Mouse (Mus musculus) liver, embryonic 16.5 days (tissue): ENCODE data around the gene Smbd1. TPM values are rescaled to one million over a fixed set of nuclear protein-coding genes. Genes with fewer than 3 reads are reported as not detected.

Experiments used
- ATAC-seq: fragments of 200-750 bp; cut with Nextera tagmentation; 2 replicates; pipeline ENCODE4 v1.8.0; 2017; ENCODE audit warnings: low read depth, mild to moderate bottlenecking, moderate number of reproducible peaks, moderate library complexity
- H3K27ac ChIP-seq: fragments of 300-500 bp; sonication (generic); 2 replicates; pipeline ENCODE4 v1.5.1; 2014; ENCODE audit warnings: mild to moderate bottlenecking, low read length
- H3K27me3 ChIP-seq: fragments of 300-500 bp; sonication (generic); 2 replicates; pipeline ENCODE4 v1.6.1; 2014; ENCODE audit warnings: low read depth, low read length, mixed read lengths; ENCODE audit not compliant: control insufficient read depth, insufficient read depth
- H3K36me3 ChIP-seq: fragments of 300-500 bp; sonication (generic); 2 replicates; pipeline ENCODE4 v1.6.1; 2014; ENCODE audit warnings: mild to moderate bottlenecking; ENCODE audit not compliant: control insufficient read depth, insufficient read depth
- H3K4me1 ChIP-seq: fragments of 300-500 bp; sonication (generic); 2 replicates; pipeline ENCODE4 v1.6.1; 2014; ENCODE audit warnings: low read depth, low read length, mixed read lengths; ENCODE audit not compliant: control insufficient read depth
- H3K4me2 ChIP-seq: fragments of 300-500 bp; sonication (generic); 2 replicates; pipeline ENCODE4 v1.6.1; 2014; ENCODE audit warnings: low read depth, low read length, mixed read lengths
- H3K4me3 ChIP-seq: fragments of 300-500 bp; sonication (generic); 2 replicates; pipeline ENCODE4 v1.5.1; 2014; ENCODE audit warnings: low read depth, mild to moderate bottlenecking, low read length
- H3K9ac ChIP-seq: fragments of 300-500 bp; sonication (generic); 2 replicates; pipeline ENCODE4 v1.6.1; 2014; ENCODE audit warnings: low read depth, low read length
- H3K9me3 ChIP-seq: fragments of 300-500 bp; sonication (generic); replicated peaks from 2 replicates; pipeline ENCODE4 v1.6.1; 2016; ENCODE audit warnings: low read length; ENCODE audit not compliant: control insufficient read depth
- WGBS: fragments of 180-500 bp; shearing (Covaris S2); extraction: QIAGEN DNeasy Blood & Tissue Kit; methylation state at CpG from one replicate; pipeline ENCODE4 v1.1.7; 2014; ENCODE audit not compliant: insufficient replicate concordance; 5-methylcytosine and 5-hydroxymethylcytosine counted together
- polyA plus RNA-seq: library from polyadenylated mRNA; unstranded; fragments of >200 nt; fragmentation: Nextera tagmentation; extraction: Ambion mirVana; gene quantifications from 2 replicates; pipeline ENCODE4 v1.2.1, GENCODE M21; 2015

The Smbd1 gene
- polyA plus RNA-seq, 1 experiment from 2014 or later, result not detected

DNA sequence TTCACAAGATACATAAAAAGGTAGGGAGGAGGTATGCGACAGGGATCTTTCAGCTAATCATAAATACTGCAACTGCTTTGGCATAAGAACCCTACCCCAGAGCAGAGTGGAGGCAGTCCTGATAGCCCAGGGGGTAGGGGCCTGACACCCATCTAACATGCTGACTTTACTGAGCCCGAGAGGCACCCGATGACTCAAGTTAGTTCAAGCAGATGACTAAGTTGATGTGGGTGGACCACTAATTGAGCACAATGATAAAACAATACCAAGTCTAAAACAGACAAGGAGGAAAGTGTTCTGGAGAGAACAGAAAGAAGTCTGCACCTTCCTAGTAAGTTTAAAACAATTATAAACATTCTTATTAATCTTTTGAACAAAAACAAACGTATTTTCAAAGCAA lies 21.2 kb upstream of the Smbd1 start:
- no peak overlapping the region for H3K27ac ChIP-seq
- H3K27me3 ChIP-seq, result no peaks in the 10 kb centered on the region
- H3K4me1 ChIP-seq, result no peaks in the 10 kb centered on the region
- no peak overlapping the region for H3K4me2 ChIP-seq
- WGBS, result 74% methylated on average over 4 of the region's 4 CpGs
- no peak overlapping the region for H3K4me3 ChIP-seq
- no peaks in the 10 kb centered on the region for H3K36me3 ChIP-seq
- ATAC-seq, result no peak
- no peak overlapping the region for H3K9ac ChIP-seq
- H3K9me3 ChIP-seq, result no peaks in the 10 kb centered on the region

- no peaks in the 10 kb centered on the region for H3K9me3 ChIP-seq
- H3K9ac ChIP-seq, result no peak overlapping the region
- no peak overlapping the region for H3K4me2 ChIP-seq
- H3K4me1 ChIP-seq, result no peaks in the 10 kb centered on the region
- H3K36me3 ChIP-seq, result no peaks in the 10 kb centered on the region
- ATAC-seq, result no peak
- H3K27me3 ChIP-seq, result no peaks in the 10 kb centered on the region
- H3K27ac ChIP-seq, result no peak overlapping the region
- WGBS, result 79% methylated on average over 11 of the region's 11 CpGs
- H3K4me3 ChIP-seq, result no peak overlapping the region
Measured at GRCm38 (mm10) chr16:32829104-32829503, 18.8 kb upstream of the Smbd1 start.

DNA sequence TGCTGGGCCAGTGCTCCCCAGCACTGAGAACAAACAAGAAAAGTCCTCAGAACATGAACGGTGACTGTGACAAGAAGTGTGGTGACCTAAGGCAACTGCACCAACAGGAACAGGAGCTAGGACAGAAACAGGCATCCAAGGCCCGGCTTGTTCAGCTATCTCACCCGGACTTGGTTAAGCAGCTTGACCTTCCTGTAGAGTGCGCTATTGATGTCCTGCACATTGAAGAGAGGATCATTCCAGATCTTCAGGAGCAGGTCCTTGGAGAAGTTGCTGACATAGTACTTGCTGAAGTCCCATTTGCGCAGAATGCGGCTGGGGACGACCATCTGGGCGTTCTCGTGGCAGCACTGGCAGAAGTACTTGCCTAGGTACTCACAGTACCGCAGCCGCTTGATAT lies 16.2 kb upstream of the Smbd1 start:
- no peak overlapping the region for H3K9ac ChIP-seq

GRCm38 (mm10) chr16:32825380-32825779 lies 15.1 kb upstream of the Smbd1 start:
- no peaks in the 10 kb centered on the region for H3K4me1 ChIP-seq
- H3K4me3 ChIP-seq, result no peak overlapping the region
- H3K9me3 ChIP-seq, result no peaks in the 10 kb centered on the region
- no peak overlapping the region for H3K9ac ChIP-seq
- no peak overlapping the region for H3K27ac ChIP-seq
- WGBS, result 70% methylated on average over 12 of the region's 12 CpGs
- H3K27me3 ChIP-seq, result no peaks in the 10 kb centered on the region
- no peaks in the 10 kb centered on the region for H3K36me3 ChIP-seq
- ATAC-seq, result no peak
- H3K4me2 ChIP-seq, result no peak overlapping the region

More for the DNA sequence above, 16.2 kb upstream of the Smbd1 start:
- H3K27ac ChIP-seq, result no peak overlapping the region
- no peaks in the 10 kb centered on the region for H3K36me3 ChIP-seq
- ATAC-seq, result no peak
- no peaks in the 10 kb centered on the region for H3K9me3 ChIP-seq
- no peak overlapping the region for H3K4me2 ChIP-seq
- H3K4me3 ChIP-seq, result no peak overlapping the region
- no peaks in the 10 kb centered on the region for H3K27me3 ChIP-seq
- no peaks in the 10 kb centered on the region for H3K4me1 ChIP-seq
- 90% methylated on average over 11 of the region's 11 CpGs for WGBS

DNA sequence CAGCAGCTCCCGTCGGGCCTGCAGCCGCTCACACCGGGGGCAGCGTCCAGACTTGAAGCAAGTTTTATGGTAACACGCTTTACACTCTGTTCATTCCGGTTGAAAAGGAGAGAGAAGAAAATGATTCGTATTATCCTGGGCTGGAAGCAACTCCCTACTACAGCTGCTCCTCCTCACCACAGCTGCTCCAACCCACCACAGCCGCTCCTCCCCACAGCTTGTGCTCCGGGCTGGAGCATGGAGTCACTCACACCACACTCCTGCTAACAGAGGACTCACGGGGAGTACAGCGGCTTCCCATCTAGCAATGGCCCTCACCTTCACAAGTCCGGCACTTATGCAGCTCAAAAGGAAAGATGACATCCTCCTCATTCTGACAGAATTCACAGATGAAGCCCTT lies 13.8 kb upstream of the Smbd1 start:
- Histone ChIP-seq H3K27ac (no peak overlapping the region), H3K4me2 (no peak overlapping the region), H3K36me3 (no peaks in the 10 kb centered on the region), H3K4me1 (no peaks in the 10 kb centered on the region), H3K27me3 (no peaks in the 10 kb centered on the region), H3K4me3 (no peak overlapping the region), H3K9me3 (no peaks in the 10 kb centered on the region), H3K9ac (no peak overlapping the region)
- ATAC-seq, result no peak
- WGBS, result 87% methylated on average over 13 of the region's 13 CpGs

DNA sequence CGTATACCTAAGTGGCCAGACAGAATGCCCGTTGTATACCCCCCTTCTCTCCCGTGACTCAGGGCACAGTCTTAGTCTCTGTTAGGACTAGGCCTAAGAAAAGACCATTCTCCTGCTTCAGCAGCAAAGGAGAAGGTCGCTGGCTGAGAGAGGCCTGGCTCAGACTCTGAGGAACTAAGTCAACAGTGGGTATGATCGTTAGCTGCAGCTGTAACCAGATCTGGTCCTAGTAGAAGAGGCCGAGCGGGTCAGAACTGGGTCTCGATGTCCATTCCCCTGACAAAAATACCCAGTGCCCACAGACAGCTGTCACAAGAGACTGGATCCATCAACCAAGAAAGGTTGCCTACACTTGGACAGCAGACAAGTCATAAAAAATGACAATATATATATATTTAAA lies 13.2 kb upstream of the Smbd1 start:
- Histone ChIP-seq H3K4me2 (no peak overlapping the region), H3K27me3 (no peaks in the 10 kb centered on the region), H3K9me3 (no peaks in the 10 kb centered on the region), H3K9ac (no peak overlapping the region), H3K27ac (no peak overlapping the region), H3K4me1 (no peaks in the 10 kb centered on the region), H3K36me3 (no peaks in the 10 kb centered on the region), H3K4me3 (no peak overlapping the region)
- ATAC-seq, result no peak
- 77% methylated on average over 8 of the region's 8 CpGs for WGBS

- no peak overlapping the region for H3K9ac ChIP-seq
- H3K27ac ChIP-seq, result no peak overlapping the region
- no peaks in the 10 kb centered on the region for H3K36me3 ChIP-seq
- no peaks in the 10 kb centered on the region for H3K27me3 ChIP-seq
- H3K4me1 ChIP-seq, result no peaks in the 10 kb centered on the region
- ATAC-seq, result no peak
- H3K9me3 ChIP-seq, result no peaks in the 10 kb centered on the region
- no peak overlapping the region for H3K4me2 ChIP-seq
- no peak overlapping the region for H3K4me3 ChIP-seq
- WGBS, result 62% methylated on average over 5 of the region's 5 CpGs
Measured at GRCm38 (mm10) chr16:32822881-32823280, 12.6 kb upstream of the Smbd1 start.

DNA sequence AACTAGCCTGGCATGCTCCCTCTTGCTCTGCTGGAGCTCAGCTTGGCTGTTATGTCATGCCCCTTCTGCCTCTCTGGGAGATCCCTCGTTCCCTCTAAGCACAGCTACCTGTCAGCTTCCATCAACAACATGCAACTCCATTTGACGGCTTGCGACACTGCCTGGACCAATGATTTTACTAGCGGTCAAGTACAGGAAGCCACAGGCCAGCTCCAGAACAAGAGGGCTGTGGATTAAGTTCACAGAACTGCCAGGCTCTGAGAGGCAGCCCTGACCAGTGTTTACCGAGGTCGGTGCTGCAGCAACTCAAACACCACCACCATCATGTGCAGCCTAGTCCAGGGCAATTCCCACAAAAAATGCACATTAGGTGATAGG lies 12.2 kb upstream of the Smbd1 start:
- Histone ChIP-seq H3K4me2 (no peak overlapping the region), H3K27me3 (no peaks in the 10 kb centered on the region), H3K36me3 (no peaks in the 10 kb centered on the region), H3K4me3 (no peak overlapping the region), H3K9me3 (no peaks in the 10 kb centered on the region), H3K4me1 (no peaks in the 10 kb centered on the region), H3K27ac (no peak overlapping the region), H3K9ac (no peak overlapping the region)
- ATAC-seq, result no peak
- 37% methylated on average over 6 of the region's 6 CpGs for WGBS

GRCm38 (mm10) chr16:32821772-32822449 lies 11.6 kb upstream of the Smbd1 start:
- Histone ChIP-seq H3K27ac (no peak overlapping the region), H3K9me3 (no peaks in the 10 kb centered on the region)
- no peak for ATAC-seq

More at GRCm38 (mm10) chr16:32821772-32822449, 11.6 kb upstream of the Smbd1 start:
- no peak overlapping the region for H3K4me2 ChIP-seq
- WGBS, result 56% methylated on average over 10 of the region's 10 CpGs
- no peak overlapping the region for H3K9ac ChIP-seq
- no peak overlapping the region for H3K4me3 ChIP-seq
- H3K36me3 ChIP-seq, result no peaks in the 10 kb centered on the region
- H3K27me3 ChIP-seq, result no peaks in the 10 kb centered on the region
- no peaks in the 10 kb centered on the region for H3K4me1 ChIP-seq
